Mouse (Mus musculus): ENCODE measurements around the gene Plod2. TPM values are rescaled to one million over a fixed set of nuclear protein-coding genes. Genes with fewer than 3 reads are reported as not detected.

Gene Plod2
- polyA plus RNA-seq, 1 experiment, result 14.8 TPM

- TF ChIP-seq MAX (IDR thresholded peaks at IDR 0.05) (no peak), FOSL1 (IDR thresholded peaks at IDR 0.05; ENCODE audit: insufficient read depth, low read length, poor library complexity, severe bottlenecking) (no peak), MYOG (IDR thresholded peaks at IDR 0.05; ENCODE audit: control insufficient read depth, extremely low read depth, insufficient read length) (no peak)
These were observed 781 bp downstream of the Plod2 start for GRCm38 (mm10) chr9:92542591-92543416.

GRCm38 (mm10) chr9:92544146-92544545, 2.1 kb downstream of the Plod2 start:
- H3ac ChIP-seq (ENCODE audit: control insufficient read depth, insufficient read length, low read depth), result no peak overlapping the region
- H3K79me3 ChIP-seq (ENCODE audit: low read depth), result peaks cover 40% of the 10 kb centered on the region
- TF ChIP-seq CTCF (IDR thresholded peaks at IDR 0.05; ENCODE audit: control insufficient read depth, insufficient read depth, insufficient read length), result no peak
- no peak for TF ChIP-seq MYOD1 (IDR thresholded peaks at IDR 0.05; ENCODE audit: control insufficient read depth, insufficient read length, low read depth)
- no peak for TF ChIP-seq MYOG (IDR thresholded peaks at IDR 0.05; ENCODE audit: control insufficient read depth, extremely low read depth, insufficient read length)
- no peaks in the 10 kb centered on the region for H3K27me3 ChIP-seq (ENCODE audit: control insufficient read depth, insufficient read depth, insufficient read length)
- H3K4me3 ChIP-seq (ENCODE audit: insufficient read depth, poor library complexity, severe bottlenecking), result no peak overlapping the region
- H3K36me3 ChIP-seq (ENCODE audit: control insufficient read depth, insufficient read depth), result peaks cover 13% of the 10 kb centered on the region
- H3K79me2 ChIP-seq (ENCODE audit: control insufficient read depth, insufficient read depth), result peaks cover 79% of the 10 kb centered on the region

More at GRCm38 (mm10) chr9:92542591-92543416, 781 bp downstream of the Plod2 start:
- Histone ChIP-seq H3K27me3 (ENCODE audit: control insufficient read depth, insufficient read depth, insufficient read length) (no peaks in the 10 kb centered on the region), H3K79me3 (ENCODE audit: low read depth) (peaks cover 33% of the 10 kb centered on the region), H3K36me3 (ENCODE audit: control insufficient read depth, insufficient read depth) (peaks cover 2% of the 10 kb centered on the region), H3ac (ENCODE audit: control insufficient read depth, insufficient read length, low read depth) (peak overlapping the region; percentile 79), H3K79me2 (ENCODE audit: control insufficient read depth, insufficient read depth) (peaks cover 66% of the 10 kb centered on the region), H3K4me3 (ENCODE audit: insufficient read depth, poor library complexity, severe bottlenecking) (peak overlapping the region; percentile 50)

DNA sequence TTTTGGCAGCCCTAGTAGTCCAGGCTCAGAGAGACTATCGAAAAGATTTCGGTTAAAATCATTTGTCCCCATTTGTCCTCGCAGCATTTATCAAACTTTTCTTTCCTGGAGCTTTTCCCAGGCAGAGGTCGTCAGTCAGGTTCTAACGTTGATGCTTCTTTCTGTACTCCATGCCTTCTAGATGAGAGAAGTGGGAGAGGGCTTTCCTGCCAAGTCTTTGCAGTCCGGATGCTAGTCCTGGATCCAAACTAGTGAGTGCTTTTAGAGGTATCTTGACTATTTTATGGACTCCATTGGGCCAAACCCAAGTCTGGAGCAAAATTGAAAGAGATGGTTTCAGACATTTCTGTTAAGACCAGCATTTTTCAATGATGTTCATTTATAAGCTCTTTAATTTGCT, 3.0 kb downstream of the Plod2 start:
- H3K27me3 ChIP-seq (ENCODE audit: control insufficient read depth, insufficient read depth, insufficient read length), result no peaks in the 10 kb centered on the region
- H3K36me3 ChIP-seq (ENCODE audit: control insufficient read depth, insufficient read depth), result peaks cover 13% of the 10 kb centered on the region
- peaks cover 40% of the 10 kb centered on the region for H3K79me3 ChIP-seq (ENCODE audit: low read depth)
- no peak overlapping the region for H3K4me3 ChIP-seq (ENCODE audit: insufficient read depth, poor library complexity, severe bottlenecking)
- no peak overlapping the region for H3ac ChIP-seq (ENCODE audit: control insufficient read depth, insufficient read length, low read depth)
- peaks cover 88% of the 10 kb centered on the region for H3K79me2 ChIP-seq (ENCODE audit: control insufficient read depth, insufficient read depth)
- TF ChIP-seq USF1 (IDR thresholded peaks at IDR 0.05; ENCODE audit: low read depth), result no peak
- no peak for TF ChIP-seq MYOG (IDR thresholded peaks at IDR 0.05; ENCODE audit: control insufficient read depth, extremely low read depth, insufficient read length)
- TF ChIP-seq FOSL1 (IDR thresholded peaks at IDR 0.05; ENCODE audit: insufficient read depth, low read length, poor library complexity, severe bottlenecking), result no peak
- no peak for TF ChIP-seq CTCF (IDR thresholded peaks at IDR 0.05; ENCODE audit: control insufficient read depth, insufficient read depth, insufficient read length)
- no peak for TF ChIP-seq MYOD1 (IDR thresholded peaks at IDR 0.05; ENCODE audit: control insufficient read depth, insufficient read length, low read depth)
- no peak for TF ChIP-seq CEBPB (IDR thresholded peaks at IDR 0.05; ENCODE audit: low read depth)
- no peak for TF ChIP-seq MAX (IDR thresholded peaks at IDR 0.05)

DNA sequence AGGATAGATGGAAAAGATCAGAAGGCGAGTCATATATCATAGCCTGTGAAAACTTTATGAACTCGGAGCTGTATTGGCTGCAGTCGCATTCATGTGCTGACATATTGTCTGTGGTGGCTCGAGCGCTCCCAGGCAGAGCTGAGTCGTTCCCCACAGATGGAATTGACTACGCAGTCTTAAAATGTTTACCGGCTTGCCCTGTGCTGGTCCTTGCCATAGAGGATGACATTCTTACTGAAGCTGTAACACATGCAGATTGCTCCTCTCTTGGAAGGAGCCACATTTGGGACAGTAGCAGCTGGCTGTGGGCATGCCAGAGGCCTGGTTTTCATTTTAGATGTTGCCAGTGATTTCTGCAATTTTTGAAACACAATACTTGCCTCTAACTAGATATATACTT, 4.4 kb downstream of the Plod2 start:
- H3K79me3 ChIP-seq (ENCODE audit: low read depth), result peaks cover 45% of the 10 kb centered on the region
- peaks cover 13% of the 10 kb centered on the region for H3K36me3 ChIP-seq (ENCODE audit: control insufficient read depth, insufficient read depth)
- H3K79me2 ChIP-seq (ENCODE audit: control insufficient read depth, insufficient read depth), result peaks cover 94% of the 10 kb centered on the region
- H3K27me3 ChIP-seq (ENCODE audit: control insufficient read depth, insufficient read depth, insufficient read length), result no peaks in the 10 kb centered on the region
- H3K4me3 ChIP-seq (ENCODE audit: insufficient read depth, poor library complexity, severe bottlenecking), result no peak overlapping the region
- no peak for TF ChIP-seq FOSL1 (IDR thresholded peaks at IDR 0.05; ENCODE audit: insufficient read depth, low read length, poor library complexity, severe bottlenecking)
- TF ChIP-seq MYOG (IDR thresholded peaks at IDR 0.05; ENCODE audit: control insufficient read depth, extremely low read depth, insufficient read length), result no peak
- no peak for TF ChIP-seq CEBPB (IDR thresholded peaks at IDR 0.05; ENCODE audit: low read depth)
- no peak for TF ChIP-seq MYOD1 (IDR thresholded peaks at IDR 0.05; ENCODE audit: control insufficient read depth, insufficient read length, low read depth)
- TF ChIP-seq USF1 (IDR thresholded peaks at IDR 0.05; ENCODE audit: low read depth), result no peak
- TF ChIP-seq MAX (IDR thresholded peaks at IDR 0.05), result no peak
- TF ChIP-seq CTCF (IDR thresholded peaks at IDR 0.05; ENCODE audit: control insufficient read depth, insufficient read depth, insufficient read length), result no peak
- H3ac ChIP-seq (ENCODE audit: control insufficient read depth, insufficient read length, low read depth), result no peak overlapping the region

- TF ChIP-seq MYOG (IDR thresholded peaks at IDR 0.05; ENCODE audit: control insufficient read depth, extremely low read depth, insufficient read length) (no peak), CTCF (IDR thresholded peaks at IDR 0.05; ENCODE audit: control insufficient read depth, insufficient read depth, insufficient read length) (no peak), USF1 (IDR thresholded peaks at IDR 0.05; ENCODE audit: low read depth) (no peak)
- Histone ChIP-seq H3ac (ENCODE audit: control insufficient read depth, insufficient read length, low read depth) (no peak overlapping the region), H3K79me2 (ENCODE audit: control insufficient read depth, insufficient read depth) (peaks cover 96% of the 10 kb centered on the region), H3K4me3 (ENCODE audit: insufficient read depth, poor library complexity, severe bottlenecking) (no peak overlapping the region), H3K36me3 (ENCODE audit: control insufficient read depth, insufficient read depth) (peaks cover 13% of the 10 kb centered on the region), H3K79me3 (ENCODE audit: low read depth) (peaks cover 48% of the 10 kb centered on the region), H3K27me3 (ENCODE audit: control insufficient read depth, insufficient read depth, insufficient read length) (no peaks in the 10 kb centered on the region)
These were observed 5.1 kb downstream of the Plod2 start for GRCm38 (mm10) chr9:92547106-92547505.

DNA sequence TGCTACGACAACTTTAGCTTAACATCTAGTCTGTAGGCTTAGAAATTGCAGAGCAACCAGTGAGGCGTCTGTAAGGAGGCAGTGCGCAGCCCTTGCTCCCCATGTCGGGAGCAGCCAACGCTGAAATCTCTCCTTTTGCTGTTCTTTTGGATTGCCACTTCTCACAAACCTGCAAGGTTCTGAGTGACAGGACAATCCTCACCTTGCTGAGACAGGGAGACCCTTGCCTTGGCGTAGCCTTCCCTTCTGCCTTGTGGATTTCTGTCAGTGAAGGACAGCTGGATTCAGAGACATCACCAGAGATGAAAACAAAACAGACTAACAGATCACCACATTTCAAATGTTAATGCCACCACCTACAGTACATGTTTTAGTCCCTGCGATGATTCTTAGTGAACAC, 5.8 kb downstream of the Plod2 start:
- no peak for TF ChIP-seq MYOD1 (IDR thresholded peaks at IDR 0.05; ENCODE audit: control insufficient read depth, insufficient read length, low read depth)
- TF ChIP-seq FOSL1 (IDR thresholded peaks at IDR 0.05; ENCODE audit: insufficient read depth, low read length, poor library complexity, severe bottlenecking), result no peak
- no peak for TF ChIP-seq CTCF (IDR thresholded peaks at IDR 0.05; ENCODE audit: control insufficient read depth, insufficient read depth, insufficient read length)
- TF ChIP-seq MYOG (IDR thresholded peaks at IDR 0.05; ENCODE audit: control insufficient read depth, extremely low read depth, insufficient read length), result no peak
- no peak for TF ChIP-seq CEBPB (IDR thresholded peaks at IDR 0.05; ENCODE audit: low read depth)
- TF ChIP-seq USF1 (IDR thresholded peaks at IDR 0.05; ENCODE audit: low read depth), result no peak
- no peak for TF ChIP-seq MAX (IDR thresholded peaks at IDR 0.05)
- Histone ChIP-seq H3K36me3 (ENCODE audit: control insufficient read depth, insufficient read depth) (peaks cover 13% of the 10 kb centered on the region), H3K27me3 (ENCODE audit: control insufficient read depth, insufficient read depth, insufficient read length) (no peaks in the 10 kb centered on the region), H3K79me2 (ENCODE audit: control insufficient read depth, insufficient read depth) (peaks cover 97% of the 10 kb centered on the region), H3K79me3 (ENCODE audit: low read depth) (peaks cover 54% of the 10 kb centered on the region), H3ac (ENCODE audit: control insufficient read depth, insufficient read length, low read depth) (no peak overlapping the region), H3K4me3 (ENCODE audit: insufficient read depth, poor library complexity, severe bottlenecking) (no peak overlapping the region)

All from C2C12 (cell line).